Mouse (Mus musculus) retina, adult 2 months (tissue): ENCODE measurements around the gene Camk1d.
"Not testable (repeated sequence)": the region's sequence is repeated elsewhere in the genome, so short reads cannot be mapped to it uniquely, and the experiment has no call there.

Experiments used
- DNase-seq: peaks from one replicate; pipeline ENCODE4 v3.0.0-alpha.2; 2012; ENCODE audit warnings: low read depth, low spot score

The Camk1d gene

DNA sequence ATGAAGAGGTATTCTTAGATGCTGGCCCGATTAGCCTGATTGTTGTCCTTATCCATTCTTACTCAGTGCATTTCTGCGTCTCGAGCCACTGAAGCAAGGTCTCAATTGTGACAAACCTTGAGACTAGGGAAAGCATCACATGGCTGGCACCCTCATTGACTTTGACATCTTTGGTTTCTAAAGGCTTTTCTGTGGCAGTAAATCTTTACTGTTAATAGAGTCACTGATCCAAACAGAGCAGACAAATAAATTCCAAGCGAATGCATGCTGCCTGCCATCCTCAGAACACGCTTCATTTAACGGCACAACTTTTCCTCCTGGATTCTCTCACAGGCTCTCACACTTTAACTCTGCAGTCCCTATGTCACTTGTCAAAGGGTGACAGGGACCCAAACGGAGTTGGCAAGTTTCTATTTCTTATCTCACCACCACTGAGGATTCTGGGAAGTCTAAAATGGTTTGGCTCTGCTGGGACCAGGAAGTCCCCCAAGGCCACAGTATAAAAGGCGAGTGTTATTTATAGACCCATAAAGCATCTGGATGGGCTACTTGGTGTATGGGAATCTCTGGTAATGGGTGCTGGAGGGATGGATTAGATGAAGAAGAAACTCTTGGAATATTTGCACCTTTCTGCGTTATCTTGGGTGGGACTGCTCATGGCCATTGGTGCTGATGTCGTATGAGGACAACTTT is 141.9 kb downstream of the Camk1d start:
- DNase-seq, result no peak

GRCm38 (mm10) chr2:5566611-5567010 is 147.7 kb downstream of the Camk1d start:
- DNase-seq, result no peak

DNA sequence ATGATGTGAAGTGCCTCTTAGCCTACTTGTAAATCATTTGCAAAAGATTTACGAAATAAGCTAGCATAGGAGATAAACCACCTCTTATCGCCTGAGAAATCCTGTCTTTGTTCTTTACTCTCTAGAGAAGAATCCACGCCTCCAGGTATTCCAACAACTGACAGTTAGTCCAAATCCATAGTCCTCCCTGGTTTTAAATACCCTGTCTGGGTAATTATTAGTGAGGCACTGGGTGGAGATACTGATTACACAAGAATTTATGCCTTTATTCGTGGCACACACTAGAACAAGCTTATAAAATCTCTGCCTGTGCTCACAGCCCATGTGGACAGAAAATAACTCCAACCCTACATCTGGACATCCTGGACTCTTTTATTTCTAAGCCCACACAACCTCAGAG is 150.6 kb downstream of the Camk1d start:
- no peak for DNase-seq

DNA sequence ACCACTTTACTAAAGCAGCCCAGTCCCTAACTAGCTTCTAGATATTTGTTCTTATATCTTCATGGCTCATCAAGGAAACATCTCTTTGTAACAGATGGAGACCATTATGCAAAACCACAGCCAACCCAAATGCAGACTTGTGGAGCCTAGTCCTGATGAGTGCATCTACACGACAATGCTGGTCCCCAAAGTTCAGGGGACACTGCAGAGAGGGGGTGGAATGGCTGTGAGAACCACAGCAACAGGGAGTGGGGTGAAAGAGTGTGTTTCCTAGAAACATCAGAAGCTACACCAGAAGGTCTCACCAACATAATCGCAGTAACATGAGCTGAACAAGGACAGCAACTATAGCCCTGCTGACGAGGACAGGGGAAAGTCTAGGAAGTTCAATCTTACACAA is 152.9 kb downstream of the Camk1d start:
- DNase-seq, result no peak

- DNase-seq, result no peak
Measured at GRCm38 (mm10) chr2:5553264-5553663, 161.1 kb downstream of the Camk1d start.

GRCm38 (mm10) chr2:5551758-5552255 is 162.5 kb downstream of the Camk1d start:
- no peak for DNase-seq

DNA sequence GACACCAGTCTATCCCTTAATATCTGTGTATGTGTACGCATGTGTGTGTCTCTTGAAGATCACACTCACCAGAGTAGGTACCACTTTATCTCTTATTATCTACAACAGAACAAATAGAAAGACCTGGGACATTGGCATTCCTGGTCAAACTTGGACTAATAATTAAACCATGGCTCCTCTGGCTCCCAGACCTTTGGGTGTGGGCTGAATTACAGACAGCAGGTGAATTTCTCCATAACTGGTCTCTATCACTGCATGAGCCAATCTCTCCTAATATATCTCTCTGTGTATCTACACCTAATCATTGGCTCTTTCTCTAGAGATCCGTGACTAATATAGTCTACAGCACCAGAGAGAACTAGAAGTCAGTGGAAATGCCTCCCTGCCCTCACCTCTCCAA is 165.0 kb downstream of the Camk1d start:
- no peak for DNase-seq

DNA sequence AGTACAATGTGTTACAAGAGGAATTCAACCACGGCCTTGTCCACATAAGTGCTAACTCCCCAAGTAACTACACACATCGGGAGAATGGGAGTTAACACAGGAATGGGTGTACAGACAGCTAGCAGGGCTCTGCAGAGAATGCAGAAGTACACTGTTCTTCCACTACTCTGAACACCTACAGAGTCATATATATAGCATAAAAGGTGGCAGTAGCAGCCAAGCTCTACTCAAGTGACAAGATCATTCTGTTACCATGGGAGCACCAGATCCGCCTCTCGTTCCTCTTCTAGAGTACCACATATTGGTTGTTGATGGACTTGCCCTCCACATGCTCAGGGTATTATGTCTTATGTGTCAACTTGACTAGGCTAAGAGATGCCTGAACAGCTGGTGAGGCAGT is 165.4 kb downstream of the Camk1d start:
- DNase-seq, result no peak

DNA sequence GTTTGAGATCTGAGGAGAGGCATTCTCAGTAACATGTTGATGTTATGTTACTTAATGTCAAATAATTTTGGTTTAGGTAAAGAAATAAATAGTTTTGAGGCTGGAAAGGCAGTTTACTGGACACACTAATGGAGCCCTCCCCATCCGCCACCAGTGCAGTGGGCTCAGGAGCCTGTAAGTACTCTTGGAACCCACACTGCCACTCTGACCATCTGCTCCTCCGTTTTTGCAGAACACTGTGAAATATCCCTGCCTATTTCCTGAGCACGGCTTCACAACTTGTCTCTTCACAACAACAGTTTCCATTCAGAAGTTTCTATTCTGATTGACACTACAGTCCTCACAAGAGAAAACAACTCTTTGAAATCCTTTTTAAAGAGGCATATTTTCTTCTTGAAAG is 173.4 kb downstream of the Camk1d start:
- DNase-seq, result no peak

- DNase-seq, result not testable (repeated sequence)
Measured at GRCm38 (mm10) chr2:5539894-5540293, 174.4 kb downstream of the Camk1d start.

DNA sequence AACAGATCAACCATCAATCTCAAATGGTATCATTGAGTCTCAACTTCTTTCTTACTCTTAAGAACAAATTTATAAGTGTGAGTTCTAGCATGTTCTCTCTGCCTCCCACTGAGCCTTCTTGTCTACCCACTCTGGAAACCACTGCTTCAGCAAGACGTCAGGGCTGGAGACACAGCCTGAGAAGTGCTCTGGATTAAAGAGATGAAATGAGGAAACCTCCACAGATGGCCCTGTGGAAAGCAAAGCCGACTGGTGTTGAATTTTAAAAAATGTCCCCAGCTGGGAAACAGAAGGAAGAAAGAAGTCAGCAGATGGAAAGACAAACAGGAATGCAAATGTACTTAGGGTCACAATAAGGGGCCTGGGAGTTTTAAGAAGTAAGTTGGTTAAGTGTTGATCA is 180.4 kb downstream of the Camk1d start:
- DNase-seq, result no peak

- DNase-seq, result no peak
Measured at GRCm38 (mm10) chr2:5529992-5530391, 184.3 kb downstream of the Camk1d start.

DNA sequence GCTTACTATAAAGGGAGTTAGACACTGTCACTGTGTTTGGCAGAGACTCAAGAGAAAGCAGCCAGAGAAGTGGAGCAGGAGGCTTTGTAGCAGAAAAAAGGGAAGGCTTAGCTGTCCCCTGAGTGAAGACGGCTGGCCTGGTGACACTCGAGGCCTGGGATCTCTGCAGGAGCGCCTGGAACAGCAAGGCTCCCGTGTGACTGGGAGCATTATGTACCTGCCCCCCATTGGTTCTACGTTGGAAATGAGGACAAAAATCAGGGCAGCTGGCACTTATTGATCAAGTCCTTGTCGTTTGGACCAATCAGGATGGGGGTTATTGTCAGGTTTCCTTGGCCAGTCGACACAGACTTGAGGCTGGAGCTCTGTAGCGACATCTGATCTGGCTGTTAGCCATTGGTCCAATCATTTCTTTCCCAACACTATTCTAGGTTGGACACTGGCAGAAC is 195.1 kb downstream of the Camk1d start:
- no peak for DNase-seq

GRCm38 (mm10) chr2:5515106-5515505 is 199.2 kb downstream of the Camk1d start:
- no peak for DNase-seq

GRCm38 (mm10) chr2:5514095-5514494 is 200.2 kb downstream of the Camk1d start:
- no peak for DNase-seq

GRCm38 (mm10) chr2:5513621-5514020 is 200.7 kb downstream of the Camk1d start:
- no peak for DNase-seq

DNA sequence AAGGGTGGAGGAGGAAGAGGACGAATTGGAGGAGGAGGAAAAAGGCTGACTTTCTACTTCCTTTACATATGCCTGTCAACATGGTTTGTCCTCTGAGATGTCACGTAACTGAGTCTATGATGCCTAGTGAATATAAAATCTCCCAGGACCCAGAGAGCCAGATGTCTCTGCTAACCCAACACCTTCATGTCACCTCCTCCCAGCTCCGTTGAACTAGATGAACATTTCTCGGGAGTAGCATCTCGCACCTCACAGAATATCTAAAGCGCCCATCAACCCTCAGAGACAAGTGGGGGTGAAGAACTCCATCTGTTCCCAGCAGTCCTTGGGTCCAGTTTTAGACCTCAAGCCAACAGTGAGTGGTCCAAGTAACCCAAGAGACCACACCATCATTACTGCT is 204.3 kb downstream of the Camk1d start:
- no peak for DNase-seq

DNA sequence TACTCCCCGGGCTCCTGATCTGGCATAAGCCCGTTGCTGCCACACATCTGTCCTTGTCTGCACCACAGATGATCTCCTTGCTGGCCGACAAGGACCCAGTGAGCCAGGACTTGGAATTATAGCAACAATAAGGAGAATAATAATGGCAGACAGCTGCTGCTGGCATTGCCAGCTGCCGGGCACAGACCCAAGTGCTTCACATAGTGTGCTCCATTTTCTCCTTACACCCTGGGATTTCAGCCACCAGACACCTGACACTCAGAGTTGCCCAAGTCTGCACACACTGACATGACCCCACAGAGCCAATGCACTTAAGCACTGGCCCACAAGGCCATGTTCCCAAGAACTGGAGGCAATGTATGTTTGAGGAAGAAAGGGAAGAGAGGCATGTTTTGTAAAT is 214.7 kb downstream of the Camk1d start:
- no peak for DNase-seq

- DNase-seq, result no peak
Measured at GRCm38 (mm10) chr2:5489916-5490315, 224.4 kb downstream of the Camk1d start.

GRCm38 (mm10) chr2:5487344-5487743 is 227.0 kb downstream of the Camk1d start:
- no peak for DNase-seq

- no peak for DNase-seq
Measured at GRCm38 (mm10) chr2:5486663-5487062, 227.7 kb downstream of the Camk1d start.

GRCm38 (mm10) chr2:5485786-5486185 is 228.5 kb downstream of the Camk1d start:
- no peak for DNase-seq

GRCm38 (mm10) chr2:5479886-5480285 is 234.4 kb downstream of the Camk1d start:
- no peak for DNase-seq

- DNase-seq, result no peak
Measured at GRCm38 (mm10) chr2:5478709-5479108, 235.6 kb downstream of the Camk1d start.
